Mouse (Mus musculus) c-Kit-positive CD71-negative TER-119-negative erythroid progenitor cells, embryonic 14.5 days (primary cell): Measurements from ENCODE around the gene Picalm.
A peak's percentile ranks its signal among the peaks of the same experiment; 100 is the strongest.

ENCODE experiments used
- DNase-seq: peaks from one replicate; pipeline ENCODE4 v3.0.0-alpha.2; 2013; ENCODE audit warnings: low read depth

The Picalm gene

DNA sequence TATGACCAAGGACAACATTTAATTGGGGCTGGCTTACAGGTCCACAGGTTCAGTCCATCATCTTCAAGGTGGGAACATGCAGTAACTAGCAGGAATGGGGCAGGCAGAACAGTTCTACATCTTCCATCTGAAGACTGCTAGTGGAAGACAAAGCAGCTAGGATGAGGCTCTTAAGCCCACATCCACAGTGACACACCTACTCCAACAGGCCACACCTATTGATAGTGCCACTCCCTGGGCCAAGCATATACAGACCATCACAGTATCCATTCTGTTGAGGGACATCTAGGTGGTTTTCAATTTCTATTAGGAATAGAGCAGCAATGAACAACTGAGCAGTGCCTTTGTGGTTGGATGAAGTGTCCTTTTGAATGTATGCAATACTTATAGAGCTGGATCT is 80.9 kb downstream of the Picalm start:
- DNase-seq, result no peak

- no peak for DNase-seq
Measured at GRCm38 (mm10) chr7:90216511-90216910, 86.5 kb downstream of the Picalm start.

- no peak for DNase-seq
Measured at GRCm38 (mm10) chr7:90218122-90218521, 88.1 kb downstream of the Picalm start.

DNA sequence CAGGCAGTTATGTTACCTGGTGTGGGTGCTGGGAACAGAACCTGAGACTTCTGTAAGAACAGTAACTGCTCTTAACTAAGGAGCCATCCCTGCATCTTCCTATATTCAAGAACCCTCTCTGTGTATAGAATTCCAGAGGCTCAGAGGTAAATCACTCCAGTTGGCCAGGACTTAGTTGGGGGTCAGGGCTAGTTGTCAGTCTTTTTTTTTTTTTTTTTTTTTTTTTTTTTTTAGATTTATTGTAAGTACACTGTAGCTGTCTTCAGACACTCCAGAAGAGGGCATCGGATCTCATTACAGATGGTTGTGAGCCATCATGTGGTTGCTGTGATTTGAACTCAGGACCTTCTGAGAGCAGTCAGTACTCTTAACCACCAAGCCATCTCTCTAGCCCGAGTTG is 91.5 kb downstream of the Picalm start:
- DNase-seq, result no peak

DNA sequence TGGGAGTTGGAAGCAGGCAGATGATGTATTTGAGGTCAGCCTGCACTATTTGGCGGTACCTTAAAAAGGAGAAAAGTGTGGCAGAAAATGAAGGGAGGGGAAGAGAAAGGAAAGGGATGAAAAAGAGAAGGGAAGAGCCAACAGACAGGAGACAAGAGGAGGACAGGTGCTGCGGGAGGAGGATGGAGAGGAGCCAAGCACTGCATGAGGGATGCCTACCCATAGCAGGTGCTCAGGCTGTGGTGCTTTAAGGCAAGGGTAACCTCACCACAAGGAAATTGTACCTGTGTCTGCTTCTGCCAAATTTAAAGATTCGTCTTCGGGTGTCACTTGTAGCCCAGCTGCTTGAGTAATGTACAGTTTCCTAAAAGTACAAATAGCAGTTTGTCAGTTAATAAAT is 98.1 kb downstream of the Picalm start:
- DNase-seq, result no peak

GRCm38 (mm10) chr7:90228884-90229283 is 98.9 kb downstream of the Picalm start:
- DNase-seq, result peak; percentile 37

DNA sequence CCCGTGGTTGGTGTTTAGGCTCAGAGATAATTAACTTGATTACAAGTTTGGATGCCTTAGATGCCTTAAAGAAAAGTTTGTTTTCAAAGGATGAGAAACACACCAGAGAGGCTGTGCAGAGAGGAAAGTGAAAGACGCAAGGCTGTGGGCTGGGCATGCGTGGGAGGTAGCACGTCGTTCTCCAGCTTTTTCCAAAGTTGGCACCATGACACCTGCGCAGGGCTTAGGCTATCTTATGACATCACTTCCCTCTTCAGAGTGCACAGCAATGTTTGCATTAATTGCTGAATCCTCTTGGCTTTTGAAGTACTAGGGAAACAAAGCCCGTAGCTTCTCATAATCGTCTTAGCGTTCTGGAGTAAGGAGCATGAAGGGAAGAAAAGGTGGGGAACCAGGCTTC is 101.4 kb downstream of the Picalm start:
- DNase-seq, result no peak

DNA sequence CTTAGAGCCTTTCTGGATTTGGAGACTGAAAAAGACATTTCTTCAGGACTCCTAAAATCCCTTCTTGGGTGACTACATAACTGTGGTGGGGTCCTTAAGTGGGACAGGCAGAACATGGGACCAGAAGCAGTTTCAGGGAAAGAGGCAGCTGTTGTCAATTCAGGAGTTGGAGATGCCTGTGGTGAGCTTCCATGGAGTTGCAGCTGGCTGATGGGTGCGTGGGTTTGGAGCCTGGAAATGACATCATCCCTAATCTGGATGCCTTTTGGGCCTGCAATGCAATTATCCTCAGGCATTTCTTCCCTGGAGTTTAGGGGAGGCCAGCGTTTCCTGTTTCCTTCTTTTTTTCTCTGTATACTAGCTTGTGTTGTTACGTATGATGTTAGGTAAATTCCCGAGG is 103.9 kb downstream of the Picalm start:
- no peak for DNase-seq

GRCm38 (mm10) chr7:90236289-90236905 is 106.4 kb downstream of the Picalm start:
- DNase-seq, result no peak

GRCm38 (mm10) chr7:90243151-90243550 is 113.1 kb downstream of the Picalm start:
- no peak for DNase-seq

- DNase-seq, result no peak
Measured at GRCm38 (mm10) chr7:90243643-90244042, 113.6 kb downstream of the Picalm start.

GRCm38 (mm10) chr7:90252946-90253345 is 122.9 kb downstream of the Picalm start:
- no peak for DNase-seq

GRCm38 (mm10) chr7:90258701-90259100 is 128.7 kb downstream of the Picalm start:
- no peak for DNase-seq

DNA sequence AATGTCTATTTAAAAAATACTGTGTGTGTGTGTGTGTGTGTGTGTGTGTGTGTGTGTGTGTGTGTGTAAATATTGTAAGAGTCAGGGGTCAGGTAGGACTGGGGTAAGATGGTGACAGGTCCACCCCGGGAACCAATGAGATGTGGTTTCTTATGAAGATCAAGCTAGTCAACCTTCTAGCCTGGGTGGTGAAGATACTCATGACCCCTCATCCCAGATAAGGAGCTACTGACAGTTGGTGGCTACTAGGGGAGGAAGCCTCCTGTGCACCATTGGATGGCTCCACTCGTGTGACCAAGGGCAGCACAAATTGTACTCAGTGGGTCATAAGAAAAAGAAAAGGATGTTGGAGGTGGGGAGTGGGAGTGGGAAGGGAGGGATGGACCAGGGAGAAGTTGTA is 129.9 kb downstream of the Picalm start:
- DNase-seq, result no peak

DNA sequence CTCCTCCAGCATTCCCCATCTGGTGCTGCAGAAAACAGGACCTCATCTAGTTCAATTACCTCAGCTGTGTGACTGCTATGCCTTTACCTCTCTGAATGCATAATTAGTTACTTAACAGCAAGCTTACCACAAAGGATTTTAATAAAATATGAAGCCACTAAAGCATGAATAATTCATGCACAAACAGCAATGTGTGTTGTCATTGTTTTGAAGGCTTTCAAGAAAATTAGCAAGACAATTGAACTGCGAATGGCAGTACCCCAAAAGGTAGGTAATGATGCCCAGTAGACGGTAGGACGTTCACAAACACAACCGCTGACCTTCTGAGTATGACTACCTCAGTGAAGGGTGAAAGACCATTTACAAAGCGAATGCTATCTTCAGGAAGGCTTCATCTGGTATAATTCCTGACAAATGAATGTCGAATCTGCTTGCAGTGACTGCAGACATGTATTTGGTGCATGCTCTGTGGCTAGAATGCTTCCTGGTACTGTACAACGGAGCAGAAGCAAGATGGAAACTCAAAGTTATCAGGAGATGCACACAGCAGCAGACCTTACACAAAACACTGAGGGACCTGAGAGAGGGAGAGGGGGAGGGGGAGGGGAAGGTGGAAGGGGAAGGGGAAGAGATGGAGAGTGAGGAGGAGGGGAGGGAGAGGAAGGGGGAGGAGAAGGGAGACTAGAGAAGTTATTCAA is 132.0 kb downstream of the Picalm start:
- DNase-seq, result no peak
